Comparison of ENCODE assay signal across 21 mouse cellular contexts in the genomic region with DNA sequence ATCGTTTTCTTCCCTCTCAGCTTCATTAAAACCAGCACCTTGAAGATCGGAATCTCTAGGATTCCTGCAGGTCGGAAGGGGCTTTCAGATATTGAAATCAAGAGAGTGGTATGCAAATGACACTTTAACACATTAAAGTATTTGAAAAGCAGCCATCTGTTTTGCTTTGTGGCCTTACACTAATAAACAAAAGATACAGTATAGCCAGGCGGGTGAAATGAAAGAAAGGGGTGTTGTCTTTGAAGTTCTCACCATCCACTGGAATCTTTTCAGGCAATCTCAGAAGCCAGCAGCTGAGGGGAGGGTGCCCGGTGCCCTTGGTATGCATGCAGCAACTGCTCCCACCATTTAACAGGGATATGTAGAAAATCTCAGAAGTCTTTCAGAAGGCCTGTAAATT. TPM values are rescaled to one million over a fixed set of nuclear protein-coding genes. Genes with fewer than 3 reads are reported as not detected.
A peak's percentile ranks its signal among the peaks of the same experiment; 100 is the strongest.
DNase-seq lines count a peak whose midpoint lies in the region; ATAC-seq lines count a peak whose summit lies in the region.
"Had no signal": no experiment of that assay in that cellular context is flagged by ENCODE, and none has a peak within 500 bp of the region (broad histone marks: within the 10 kb centered on the region; RNA-seq: fewer than 3 reads in every experiment).

No protein-coding gene starts in this region.

- no peak overlapping the region for H3K4me2 ChIP-seq in limb, embryonic 11.5 days (ENCODE audit: low read depth, severe bottlenecking)
- H3K4me2 ChIP-seq in neural tube, embryonic 12.5 days (replicated peaks), result peak overlapping the region; percentile 38; the same call in 1 of the 2 replicates
- no peak overlapping the region for H3K4me2 ChIP-seq in kidney, embryonic 15.5 days
- H3K4me2 ChIP-seq: forebrain, embryonic 13.5 days; heart, embryonic 12.5 days; hindbrain, embryonic 15.5 days had no signal

- H3K4me1 ChIP-seq in limb, embryonic 11.5 days (ENCODE audit: control insufficient read depth, insufficient read depth, low read length), result peaks cover 7% of the 10 kb centered on the region
- H3K4me1 ChIP-seq in limb, embryonic 10.5 days, result peaks cover 59% of the 10 kb centered on the region
- peaks cover 60% of the 10 kb centered on the region for H3K4me1 ChIP-seq in neural tube, embryonic 12.5 days
- H3K4me1 ChIP-seq in kidney, embryonic 15.5 days, result peaks cover 37% of the 10 kb centered on the region

- no peak overlapping the region for H3K27ac ChIP-seq in limb, embryonic 11.5 days (replicated peaks; ENCODE audit: low read depth, low read length)
- H3K27ac ChIP-seq in limb, embryonic 10.5 days, result no peak overlapping the region
- H3K27ac ChIP-seq in neural tube, embryonic 12.5 days, result 0 out of 2 replicates have a peak overlapping the region, but pooled peaks have one; percentile 46
- no peak overlapping the region for H3K27ac ChIP-seq in kidney, embryonic 15.5 days
- H3K27ac ChIP-seq: forebrain, embryonic 13.5 days; heart, adult 2 months; hindbrain, embryonic 15.5 days had no signal

- no peak overlapping the region for H3K4me3 ChIP-seq in limb, embryonic 11.5 days (ENCODE audit: low read depth, low read length)
- no peak overlapping the region for H3K4me3 ChIP-seq in limb, embryonic 10.5 days
- no peak overlapping the region for H3K4me3 ChIP-seq in neural tube, embryonic 12.5 days
- no peak overlapping the region for H3K4me3 ChIP-seq in kidney, embryonic 15.5 days (replicated peaks)
- H3K4me3 ChIP-seq: forebrain, embryonic 13.5 days; heart, adult 2 months; heart, embryonic 12.5 days; hindbrain, embryonic 15.5 days had no signal

- WGBS in limb, embryonic 11.5 days, result 13% methylated on average over 5 of the region's 5 CpGs
- WGBS in limb, embryonic 10.5 days, result 6% methylated on average over 5 of the region's 5 CpGs
- 10% methylated on average over 5 of the region's 5 CpGs for WGBS in neural tube, embryonic 12.5 days
- WGBS in kidney, embryonic 15.5 days, result 51% methylated on average over 5 of the region's 5 CpGs

- H3K9ac ChIP-seq in limb, embryonic 11.5 days (ENCODE audit: low read length), result no peak overlapping the region
- no peak overlapping the region for H3K9ac ChIP-seq in neural tube, embryonic 12.5 days
- no peak overlapping the region for H3K9ac ChIP-seq in kidney, embryonic 15.5 days
- H3K9ac ChIP-seq: forebrain, embryonic 13.5 days; forebrain, postnatal 0 days; heart, embryonic 12.5 days; hindbrain, embryonic 15.5 days had no signal

- no peak for ATAC-seq in limb, embryonic 11.5 days (ENCODE audit: insufficient number of reproducible peaks, low FRiP score, low TSS enrichment, low read depth)
- no peak for ATAC-seq in neural tube, embryonic 12.5 days (ENCODE audit: low FRiP score, low read depth)
- no peak for ATAC-seq in kidney, embryonic 15.5 days (replicated peaks; ENCODE audit: low FRiP score)
- ATAC-seq: activated CD4-positive, CD25-positive, alpha-beta regulatory T cell, adult 4 months; forebrain, embryonic 13.5 days; forebrain, postnatal 0 days had no signal

- peaks cover 55% of the 10 kb centered on the region for H3K27me3 ChIP-seq in limb, embryonic 11.5 days (ENCODE audit: control insufficient read depth, insufficient read depth, low read length)
- peaks cover 91% of the 10 kb centered on the region for H3K27me3 ChIP-seq in limb, embryonic 10.5 days (ENCODE audit: low read depth, poor library complexity, severe bottlenecking)
- H3K27me3 ChIP-seq in neural tube, embryonic 12.5 days (replicated peaks), result no peaks in the 10 kb centered on the region
- H3K27me3 ChIP-seq in kidney, embryonic 15.5 days, result peaks cover 85% of the 10 kb centered on the region

- H3K9me3 ChIP-seq in limb, embryonic 11.5 days (ENCODE audit: control insufficient read depth, low read length), result no peaks in the 10 kb centered on the region
- no peaks in the 10 kb centered on the region for H3K9me3 ChIP-seq in limb, embryonic 10.5 days (replicated peaks)
- no peaks in the 10 kb centered on the region for H3K9me3 ChIP-seq in neural tube, embryonic 12.5 days
- H3K9me3 ChIP-seq in kidney, embryonic 15.5 days (replicated peaks), result no peaks in the 10 kb centered on the region
- H3K9me3 ChIP-seq: hindbrain, embryonic 15.5 days had no signal

- peak; percentile 29 for DNase-seq in embryo, embryonic 9.5 days (ENCODE audit: extremely low spot score)
- no peak for DNase-seq in embryo, embryonic 10.5 days (ENCODE audit: low spot score)
- peak; percentile 21 for DNase-seq in limb, embryonic 11.5 days (ENCODE audit: low spot score)
- no peak for DNase-seq in limb, embryonic 10.5 days (ENCODE audit: low spot score)
- no peak for DNase-seq in neural tube, embryonic 10.5 days (ENCODE audit: extremely low spot score, low spot score)
- DNase-seq in retina, postnatal 1 day, result peak; percentile 27
- DNase-seq: adrenal gland, postnatal 14 days; cerebellum, adult 18-20 months; cerebellum, adult 9-11 months; cerebellum, postnatal 36 days; forebrain, postnatal 0 days; gastrocnemius, postnatal 14 days; heart, adult 2 months; heart, postnatal 36 days had no signal

- H3K36me3 ChIP-seq in limb, embryonic 11.5 days (ENCODE audit: control insufficient read depth, insufficient read depth, low read length), result no peaks in the 10 kb centered on the region
- no peaks in the 10 kb centered on the region for H3K36me3 ChIP-seq in limb, embryonic 10.5 days
- no peaks in the 10 kb centered on the region for H3K36me3 ChIP-seq in neural tube, embryonic 12.5 days
- H3K36me3 ChIP-seq in kidney, embryonic 15.5 days, result no peaks in the 10 kb centered on the region
- H3K36me3 ChIP-seq: heart, embryonic 12.5 days; hindbrain, embryonic 15.5 days had no signal

RNA-seq across cellular contexts. Expression of gene Hoxa1, which starts 4.1 kb away (rescaled TPM):
- 0.99 and 1.1 TPM in 2 replicates for polyA plus RNA-seq in limb, embryonic 11.5 days (2014; fragmentation: Nextera tagmentation; extraction: Ambion mirVana)
- 1.3 and 1.9 TPM in 2 replicates for polyA plus RNA-seq in limb, embryonic 10.5 days (2016; fragmentation: Nextera tagmentation; extraction: Ambion mirVana)
- polyA plus RNA-seq in neural tube, embryonic 12.5 days (2016; fragmentation: Nextera tagmentation; extraction: Ambion mirVana), result 4.7 and 5.0 TPM in 2 replicates
- 0.64 and 0.81 TPM in 2 replicates for polyA plus RNA-seq in kidney, embryonic 15.5 days (2015; fragmentation: Nextera tagmentation; extraction: Ambion mirVana)
- polyA plus RNA-seq: activated CD4-positive, CD25-positive, alpha-beta regulatory T cell, adult 4 months; forebrain, embryonic 13.5 days; forebrain, postnatal 0 days had no signal

RNA-seq across cellular contexts. Expression of gene Hoxa2, which starts 10.6 kb away (rescaled TPM):
- polyA plus RNA-seq in limb, embryonic 11.5 days (2014; fragmentation: Nextera tagmentation; extraction: Ambion mirVana), result 2.8 and 3.0 TPM in 2 replicates
- 4.5 and 5.3 TPM in 2 replicates for polyA plus RNA-seq in limb, embryonic 10.5 days (2016; fragmentation: Nextera tagmentation; extraction: Ambion mirVana)
- 25.6 and 34.2 TPM in 2 replicates for polyA plus RNA-seq in neural tube, embryonic 12.5 days (2016; fragmentation: Nextera tagmentation; extraction: Ambion mirVana)
- polyA plus RNA-seq in kidney, embryonic 15.5 days (2015; fragmentation: Nextera tagmentation; extraction: Ambion mirVana), result 2.2 and 3.6 TPM in 2 replicates
- polyA plus RNA-seq: activated CD4-positive, CD25-positive, alpha-beta regulatory T cell, adult 4 months; forebrain, embryonic 13.5 days; forebrain, postnatal 0 days had no signal

RNA-seq across cellular contexts. Expression of gene 5730596B20Rik, which starts 23.3 kb away (rescaled TPM):
- 0.99 and 1.4 TPM in 2 replicates for polyA plus RNA-seq in limb, embryonic 11.5 days (2014; fragmentation: Nextera tagmentation; extraction: Ambion mirVana)
- 1.1 and 1.3 TPM in 2 replicates for polyA plus RNA-seq in limb, embryonic 10.5 days (2016; fragmentation: Nextera tagmentation; extraction: Ambion mirVana)
- polyA plus RNA-seq in neural tube, embryonic 12.5 days (2016; fragmentation: Nextera tagmentation; extraction: Ambion mirVana), result 6.4 and 7.0 TPM in 2 replicates
- polyA plus RNA-seq in kidney, embryonic 15.5 days (2015; fragmentation: Nextera tagmentation; extraction: Ambion mirVana), result 2.1 and 2.4 TPM in 2 replicates
- polyA plus RNA-seq: activated CD4-positive, CD25-positive, alpha-beta regulatory T cell, adult 4 months; forebrain, embryonic 13.5 days; forebrain, postnatal 0 days; heart, adult 2 months had no signal

RNA-seq across cellular contexts. Expression of gene Hoxa4, which starts 37.5 kb away (rescaled TPM):
- polyA plus RNA-seq in limb, embryonic 11.5 days (2014; fragmentation: Nextera tagmentation; extraction: Ambion mirVana), result 1.0 and 1.3 TPM in 2 replicates
- polyA plus RNA-seq in limb, embryonic 10.5 days (2016; fragmentation: Nextera tagmentation; extraction: Ambion mirVana), result 1.6 and 1.8 TPM in 2 replicates
- 7.1 and 9.7 TPM in 2 replicates for polyA plus RNA-seq in neural tube, embryonic 12.5 days (2016; fragmentation: Nextera tagmentation; extraction: Ambion mirVana)
- polyA plus RNA-seq in kidney, embryonic 15.5 days (2015; fragmentation: Nextera tagmentation; extraction: Ambion mirVana), result 1.5 and 1.8 TPM in 2 replicates
- polyA plus RNA-seq: activated CD4-positive, CD25-positive, alpha-beta regulatory T cell, adult 4 months; forebrain, embryonic 13.5 days; forebrain, postnatal 0 days; heart, embryonic 16.5 days had no signal

RNA-seq across cellular contexts. Expression of gene Hoxa5, which starts 50.3 kb away (rescaled TPM):
- polyA plus RNA-seq in limb, embryonic 11.5 days (2014; fragmentation: Nextera tagmentation; extraction: Ambion mirVana), result 11.0 and 11.3 TPM in 2 replicates
- polyA plus RNA-seq in limb, embryonic 10.5 days (2016; fragmentation: Nextera tagmentation; extraction: Ambion mirVana), result 9.8 and 10.4 TPM in 2 replicates
- 72.6 and 76.1 TPM in 2 replicates for polyA plus RNA-seq in neural tube, embryonic 12.5 days (2016; fragmentation: Nextera tagmentation; extraction: Ambion mirVana)
- 11.0 and 11.5 TPM in 2 replicates for polyA plus RNA-seq in kidney, embryonic 15.5 days (2015; fragmentation: Nextera tagmentation; extraction: Ambion mirVana)
- polyA plus RNA-seq: activated CD4-positive, CD25-positive, alpha-beta regulatory T cell, adult 4 months; forebrain, embryonic 13.5 days; forebrain, postnatal 0 days had no signal

Comparison
In these comparisons a context has a peak if more than half of its experiments do, and no peak if none do; other contexts are left out.
1. DNase-seq: peak in embryo, embryonic 9.5 days (single experiment), limb, embryonic 11.5 days (single experiment) and retina, postnatal 1 day (single experiment); none in embryo, embryonic 10.5 days (single experiment), limb, embryonic 10.5 days (single experiment) and neural tube, embryonic 10.5 days (single experiment).